Mouse (Mus musculus): ENCODE measurements at regions not wholly inside any gene's neighbourhood (a gene's known extent, or its start where the extent isn't known, plus 50 kb on each side); places are given as distances from the start of the nearest gene placed in this dataset.

DNA sequence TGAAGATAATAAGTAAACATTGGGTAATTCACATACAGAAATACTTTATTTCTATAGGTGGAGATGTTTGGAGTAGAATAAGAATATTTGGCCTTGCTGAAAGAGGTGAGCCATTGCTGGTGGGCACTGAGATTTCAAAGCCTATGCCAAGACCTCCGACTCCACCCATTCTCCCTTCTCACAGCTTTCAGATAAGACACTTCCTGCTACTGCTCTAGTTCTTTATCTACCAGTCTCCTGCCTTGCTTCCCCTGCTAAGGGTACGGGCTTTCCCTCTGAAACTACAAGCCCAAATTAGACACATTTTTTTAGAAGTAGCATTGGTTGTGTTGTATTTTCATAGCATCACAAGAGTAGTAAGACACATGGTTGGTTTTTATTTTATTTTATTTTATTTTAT lies 752.2 kb upstream of the Tpm3-rs7 start:
- TF ChIP-seq POLR2A (IDR thresholded peaks at IDR 0.05; ENCODE audit: control insufficient read depth in 1 of 2, insufficient read depth in 1 of 2, low read depth in 1 of 2, low read length in 2 of 2, poor library complexity in 1 of 2) (no peak), MAZ (IDR thresholded peaks at IDR 0.05; ENCODE audit: low read depth, low read length) (0 out of 2 replicates have a peak, but pooled peaks have one; percentile 36), POLR2AphosphoS2 (IDR thresholded peaks at IDR 0.05; ENCODE audit: low read length) (no peak), UBTF (IDR thresholded peaks at IDR 0.05; ENCODE audit: borderline replicate concordance, insufficient read depth, low read depth, low read length) (no peak), TAL1 (IDR thresholded peaks at IDR 0.05; ENCODE audit: low read length) (no peak), SMC3 (IDR thresholded peaks at IDR 0.05; ENCODE audit: low read depth, low read length) (peak; percentile 9; the same call in 1 of the 2 replicates), NELFE (IDR thresholded peaks at IDR 0.05; ENCODE audit: low read depth, low read length) (no peak), ETS1 (IDR thresholded peaks at IDR 0.05; ENCODE audit: low read depth, low read length) (peak; percentile 52; the same call in 1 of the 2 replicates), MAX (IDR thresholded peaks at IDR 0.05; ENCODE audit: low read length) (no peak)

All from MEL (cell line).